Mouse (Mus musculus) T-cell, adult 2 months (primary cell): ENCODE results near the gene Sik3.
"Not testable (repeated sequence)": the region's sequence is repeated elsewhere in the genome, so short reads cannot be mapped to it uniquely, and the experiment has no call there.

Experiments used
- DNase-seq: peaks from one replicate; pipeline ENCODE4 v3.0.0; 2022; ENCODE audit warnings: low spot score

Sik3 gene

GRCm38 (mm10) chr9:46111334-46111733, 98.7 kb downstream of the Sik3 start:
- DNase-seq, result no peak

- DNase-seq, result no peak
These were observed 99.6 kb downstream of the Sik3 start for GRCm38 (mm10) chr9:46112246-46112645.

- DNase-seq, result peak; percentile 11
These were observed 106.3 kb downstream of the Sik3 start for GRCm38 (mm10) chr9:46118844-46119385.

GRCm38 (mm10) chr9:46119943-46120441, 107.4 kb downstream of the Sik3 start:
- DNase-seq, result peak; percentile 48

- no peak for DNase-seq
These were observed 108.0 kb downstream of the Sik3 start for GRCm38 (mm10) chr9:46120468-46121253.

- no peak for DNase-seq
These were observed 108.9 kb downstream of the Sik3 start for GRCm38 (mm10) chr9:46121486-46121885.

- DNase-seq, result no peak
These were observed 110.1 kb downstream of the Sik3 start for GRCm38 (mm10) chr9:46122731-46123130.

GRCm38 (mm10) chr9:46126295-46126694, 113.7 kb downstream of the Sik3 start:
- DNase-seq, result no peak

GRCm38 (mm10) chr9:46127326-46127725, 114.7 kb downstream of the Sik3 start:
- no peak for DNase-seq

- DNase-seq, result no peak
These were observed 116.6 kb downstream of the Sik3 start for GRCm38 (mm10) chr9:46129241-46129640.

GRCm38 (mm10) chr9:46132821-46133220, 120.2 kb downstream of the Sik3 start:
- DNase-seq, result not testable (repeated sequence)

GRCm38 (mm10) chr9:46138831-46139230, 126.2 kb downstream of the Sik3 start:
- DNase-seq, result no peak

- no peak for DNase-seq
These were observed 128.2 kb downstream of the Sik3 start for GRCm38 (mm10) chr9:46140811-46141210.

- DNase-seq, result no peak
These were observed 129.4 kb downstream of the Sik3 start for GRCm38 (mm10) chr9:46142031-46142430.

- no peak for DNase-seq
These were observed 129.9 kb downstream of the Sik3 start for GRCm38 (mm10) chr9:46142492-46142891.

- peak; percentile 47 for DNase-seq
These were observed 132.4 kb downstream of the Sik3 start for GRCm38 (mm10) chr9:46144976-46145375.

- no peak for DNase-seq
These were observed 133.8 kb downstream of the Sik3 start for GRCm38 (mm10) chr9:46146437-46146836.

- no peak for DNase-seq
These were observed 136.1 kb downstream of the Sik3 start for GRCm38 (mm10) chr9:46148723-46149122.

GRCm38 (mm10) chr9:46149392-46149791, 136.8 kb downstream of the Sik3 start:
- peak; percentile 61 for DNase-seq

- no peak for DNase-seq
These were observed 137.5 kb downstream of the Sik3 start for GRCm38 (mm10) chr9:46150116-46150515.

- no peak for DNase-seq
These were observed 138.5 kb downstream of the Sik3 start for GRCm38 (mm10) chr9:46150890-46151703.

GRCm38 (mm10) chr9:46151704-46152040, 139.1 kb downstream of the Sik3 start:
- DNase-seq, result peak; percentile 24
